Mouse (Mus musculus) embryonic facial prominence, embryonic 13.5 days (tissue): ENCODE results near the gene Prss32. TPM values are rescaled to one million over a fixed set of nuclear protein-coding genes. Genes with fewer than 3 reads are reported as not detected.

Source experiments
- ATAC-seq: fragments of 200-750 bp; cut with Nextera tagmentation; 2 replicates; pipeline ENCODE4 v1.8.0; 2017; ENCODE audit warnings: low read depth; ENCODE audit not compliant: insufficient number of reproducible peaks, insufficient read depth, low FRiP score, low TSS enrichment
- H3K27ac ChIP-seq: fragments of 300-500 bp; sonication (generic); 2 replicates; pipeline ENCODE4 v1.5.1; 2015; ENCODE audit warnings: moderate library complexity, mild to moderate bottlenecking, inconsistent platforms
- H3K27me3 ChIP-seq: fragments of 300-500 bp; sonication (generic); 2 replicates; pipeline ENCODE4 v1.6.1; 2015; ENCODE audit warnings: mild to moderate bottlenecking, inconsistent platforms
- H3K36me3 ChIP-seq: fragments of 300-500 bp; sonication (generic); 2 replicates; pipeline ENCODE4 v1.6.1; 2015; ENCODE audit warnings: mild to moderate bottlenecking, inconsistent platforms
- H3K4me1 ChIP-seq: fragments of 300-500 bp; sonication (generic); 2 replicates; pipeline ENCODE4 v1.6.1; 2015; ENCODE audit warnings: inconsistent platforms
- H3K4me2 ChIP-seq: fragments of 300-500 bp; sonication (generic); 2 replicates; pipeline ENCODE4 v1.6.1; 2015; ENCODE audit warnings: moderate library complexity, mild to moderate bottlenecking, inconsistent platforms
- H3K4me3 ChIP-seq: fragments of 300-500 bp; sonication (generic); 2 replicates; pipeline ENCODE4 v1.5.1; 2015; ENCODE audit warnings: mild to moderate bottlenecking, inconsistent platforms
- H3K9ac ChIP-seq: fragments of 300-500 bp; sonication (generic); 2 replicates; pipeline ENCODE4 v1.6.1; 2015; ENCODE audit warnings: mild to moderate bottlenecking, inconsistent platforms
- H3K9me3 ChIP-seq: fragments of 300-500 bp; sonication (generic); 2 replicates; pipeline ENCODE4 v1.6.1; 2016; ENCODE audit warnings: inconsistent platforms
- WGBS: fragments of 180-500 bp; shearing (Covaris S2); methylation state at CpG from one replicate; pipeline ENCODE4 v1.1.7; 2015; ENCODE audit warnings: mixed read lengths; 5-methylcytosine and 5-hydroxymethylcytosine counted together
- polyA plus RNA-seq: library from polyadenylated mRNA; unstranded; fragments of >200 nt; fragmentation: Nextera tagmentation; extraction: Ambion mirVana; gene quantifications from 2 replicates; pipeline ENCODE4 v1.2.1, GENCODE M21; 2015

The Prss32 gene
- polyA plus RNA-seq, result 0.78 TPM in 1 of 2 replicates, not detected in the other

DNA sequence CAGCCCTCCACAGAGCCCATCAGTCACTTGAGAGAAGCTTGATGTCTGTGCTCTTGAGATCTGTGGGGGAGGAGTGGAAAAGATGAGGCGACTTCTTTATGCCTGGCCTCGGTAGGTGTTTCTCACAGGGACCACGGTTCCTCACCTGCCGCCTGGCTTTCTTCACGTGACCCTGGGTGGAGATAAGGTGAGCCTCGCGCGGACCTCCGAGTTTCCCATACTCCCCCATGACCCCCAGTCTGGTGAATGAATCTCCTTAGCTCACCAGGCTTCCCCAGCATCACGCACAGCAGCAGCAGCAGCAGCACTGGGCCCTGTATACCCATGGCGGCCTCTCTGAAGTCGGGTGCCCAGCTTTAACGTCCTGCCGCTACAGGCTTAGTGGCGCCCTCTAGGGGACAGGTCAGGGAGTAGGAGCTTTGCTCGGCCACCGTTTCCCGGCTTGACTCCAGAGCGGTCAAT, at the start of gene Prss32, which contains the start of gene Prss41:
Prss32 (plus strand) TSS at position 44 of the 462 bp plus-strand sequence.
Prss41 (minus strand) TSS at position 361 of the 462 bp plus-strand sequence.
- no peak within 1 kb of the TSS for H3K27ac ChIP-seq
- H3K9me3 ChIP-seq, result no peaks in the 10 kb centered on the region; the same call in 1 of the 2 replicates
- peak within 1 kb of the TSS; percentile 50 for H3K4me2 ChIP-seq
- H3K27me3 ChIP-seq, result no peaks in the 10 kb centered on the region; the same call in 1 of the 2 replicates
- H3K9ac ChIP-seq, result peak within 1 kb of the TSS; percentile 1; the same call in 1 of the 2 replicates
- H3K4me3 ChIP-seq, result peak within 1 kb of the TSS; percentile 26
- 13% methylated on average over 19 of the region's 19 CpGs for WGBS
- ATAC-seq, result no peak
- no peaks in the 10 kb centered on the region for H3K36me3 ChIP-seq
- no peaks in the 10 kb centered on the region for H3K4me1 ChIP-seq

DNA sequence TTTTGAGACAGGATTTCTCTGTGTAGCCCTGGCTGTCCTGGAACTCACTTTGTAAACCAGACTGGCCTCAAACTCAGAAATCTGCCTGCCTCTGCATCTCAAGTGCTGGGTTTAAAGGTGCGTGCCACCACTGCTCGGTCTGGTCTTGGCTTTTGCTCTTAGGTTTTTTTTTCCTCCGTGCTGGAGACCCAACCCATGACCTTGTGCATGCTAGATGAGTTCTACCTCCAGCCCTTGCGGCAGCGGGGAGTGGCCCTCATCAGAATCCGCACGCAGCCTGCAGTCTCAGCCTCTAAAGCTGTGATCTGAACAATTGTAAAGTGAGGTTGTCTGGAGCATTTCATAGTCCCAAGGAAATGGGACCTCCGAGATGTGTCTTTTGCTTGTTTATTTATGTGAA, 48.3 kb upstream of the Prss32 start:
- Histone ChIP-seq H3K9me3 (no peaks in the 10 kb centered on the region), H3K4me1 (peaks cover 12% of the 10 kb centered on the region), H3K27me3 (no peaks in the 10 kb centered on the region), H3K4me2 (no peak overlapping the region), H3K4me3 (no peak overlapping the region), H3K9ac (no peak overlapping the region), H3K36me3 (no peaks in the 10 kb centered on the region), H3K27ac (no peak overlapping the region)
- 95% methylated on average over 8 of the region's 8 CpGs for WGBS
- ATAC-seq, result no peak

DNA sequence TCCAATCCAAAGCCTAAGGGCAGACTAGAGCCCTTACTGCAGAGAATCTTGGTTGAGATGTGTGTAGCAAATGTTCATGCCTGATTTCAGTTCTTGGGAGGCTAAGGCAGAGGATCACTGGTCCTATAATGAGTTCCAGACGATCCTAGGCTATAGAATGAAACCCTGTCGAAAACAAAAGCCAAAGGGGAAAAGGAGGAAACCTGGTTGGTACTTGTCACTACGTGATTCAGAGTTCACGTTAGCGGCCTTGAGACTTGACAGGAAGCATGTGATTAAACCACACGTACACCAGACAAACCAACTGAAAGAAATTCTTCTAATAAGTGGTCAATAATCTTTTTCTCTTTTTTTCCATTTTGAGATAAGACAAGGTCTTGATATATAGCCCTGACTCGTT, 46.3 kb upstream of the Prss32 start:
- Histone ChIP-seq H3K27me3 (no peaks in the 10 kb centered on the region), H3K4me1 (peaks cover 6% of the 10 kb centered on the region; the same call in 1 of the 2 replicates), H3K9me3 (no peaks in the 10 kb centered on the region), H3K9ac (no peak overlapping the region), H3K4me3 (no peak overlapping the region), H3K4me2 (no peak overlapping the region), H3K27ac (no peak overlapping the region), H3K36me3 (no peaks in the 10 kb centered on the region)
- ATAC-seq, result no peak
- 27% methylated on average over 7 of the region's 7 CpGs for WGBS

DNA sequence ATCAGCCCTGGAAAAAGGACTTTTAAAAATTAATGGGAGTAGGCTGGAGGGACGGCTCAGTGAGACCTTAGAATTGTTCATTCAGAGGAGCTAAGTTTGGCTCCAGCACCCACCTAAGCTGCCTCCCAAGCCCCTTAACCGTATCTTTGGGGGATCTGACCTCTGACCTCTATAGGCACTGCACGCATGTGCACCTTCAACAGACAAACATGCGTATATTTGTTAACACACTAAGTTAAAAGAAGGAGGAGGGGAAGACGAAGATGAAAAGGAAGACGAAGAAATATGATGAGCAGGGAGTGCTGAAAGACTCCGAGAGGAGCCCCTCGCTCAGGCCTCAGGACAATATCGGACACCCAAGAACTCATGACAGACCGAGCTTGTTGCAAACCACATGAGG, 42.0 kb upstream of the Prss32 start:
- no peak overlapping the region for H3K4me3 ChIP-seq
- no peaks in the 10 kb centered on the region for H3K36me3 ChIP-seq
- no peak overlapping the region for H3K4me2 ChIP-seq
- H3K9ac ChIP-seq, result no peak overlapping the region
- 90% methylated on average over 10 of the region's 10 CpGs for WGBS
- H3K27ac ChIP-seq, result no peak overlapping the region
- no peaks in the 10 kb centered on the region for H3K9me3 ChIP-seq
- ATAC-seq, result no peak
- peaks cover 28% of the 10 kb centered on the region for H3K4me1 ChIP-seq
- H3K27me3 ChIP-seq, result no peaks in the 10 kb centered on the region

DNA sequence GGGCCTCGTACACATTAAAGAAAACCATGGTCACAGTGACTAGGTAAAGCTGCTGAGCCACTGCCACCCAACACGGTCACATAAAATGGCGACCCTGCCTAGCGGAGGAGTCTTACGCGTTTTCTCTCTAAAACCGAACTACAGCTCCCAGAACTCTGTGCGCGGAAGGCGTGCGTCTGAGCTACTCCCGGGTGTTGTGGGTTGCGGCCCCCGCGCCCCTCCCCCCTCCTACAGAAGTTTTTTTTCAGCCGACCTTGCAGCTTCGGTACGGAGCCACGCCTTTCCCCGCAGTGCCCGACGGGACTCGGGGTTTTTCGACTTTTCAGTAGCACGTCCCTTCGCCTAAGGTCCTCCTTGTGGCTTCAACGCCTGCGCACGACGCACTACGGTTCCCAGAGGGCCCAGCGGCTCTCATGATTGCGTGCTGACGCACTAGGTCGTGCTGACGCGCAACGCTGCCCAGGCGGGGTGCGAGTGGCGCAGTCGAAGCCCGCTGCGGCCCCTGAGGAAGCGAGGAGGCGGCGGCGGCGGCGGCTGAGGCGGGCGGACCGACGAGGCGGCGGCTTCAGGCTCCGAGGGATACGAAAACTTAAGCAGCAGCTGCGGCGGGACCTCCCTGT, 40.8 kb upstream of the Prss32 start:
- ATAC-seq, result peak; percentile 98
- Histone ChIP-seq H3K4me2 (peak overlapping the region; percentile 84), H3K27me3 (no peaks in the 10 kb centered on the region), H3K9me3 (no peaks in the 10 kb centered on the region), H3K36me3 (peaks cover 10% of the 10 kb centered on the region), H3K4me1 (peaks cover 33% of the 10 kb centered on the region), H3K4me3 (peak overlapping the region; percentile 100), H3K9ac (peak overlapping the region; percentile 99), H3K27ac (peak overlapping the region; percentile 97)
- under 1% methylated on average over 60 of the region's 60 CpGs for WGBS

DNA sequence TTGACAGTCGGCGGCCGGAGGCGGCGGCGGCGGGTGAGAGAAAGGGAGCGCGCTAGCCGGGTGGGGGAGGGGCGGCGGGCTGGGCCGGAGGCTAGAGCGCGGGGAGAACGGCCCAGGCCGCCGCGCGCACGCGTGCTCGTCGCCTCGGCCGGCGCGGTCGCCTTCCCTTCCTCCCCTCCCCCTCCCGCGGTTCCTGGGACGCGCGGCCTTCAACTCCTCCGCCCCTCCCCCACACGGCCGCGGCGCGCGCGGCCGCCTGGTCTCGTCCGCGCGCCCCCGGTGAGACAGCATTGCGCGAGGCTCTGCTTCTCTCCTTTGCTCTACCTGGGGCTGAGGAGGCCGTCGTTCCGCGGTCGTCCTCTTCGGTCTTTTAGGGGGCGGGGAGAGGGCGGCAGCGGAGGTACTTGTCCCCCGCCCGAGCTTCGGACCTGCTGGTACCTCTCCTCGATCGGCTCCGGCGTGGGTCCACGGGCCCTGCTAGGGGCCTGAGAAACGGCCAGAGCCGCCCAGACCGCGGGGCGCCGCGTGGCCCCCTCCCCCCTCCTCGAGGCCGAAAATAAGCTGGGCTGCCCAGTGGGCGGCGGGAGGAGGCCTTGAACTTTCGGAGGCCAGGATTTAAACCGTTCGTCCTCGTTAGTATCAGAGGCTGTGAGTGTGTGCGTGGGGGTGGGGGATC, 40.2 kb upstream of the Prss32 start:
- Histone ChIP-seq H3K9me3 (no peaks in the 10 kb centered on the region), H3K9ac (peak overlapping the region; percentile 99), H3K36me3 (peaks cover 17% of the 10 kb centered on the region), H3K27ac (peak overlapping the region; percentile 97), H3K4me2 (peak overlapping the region; percentile 84), H3K4me3 (peak overlapping the region; percentile 100), H3K4me1 (peaks cover 33% of the 10 kb centered on the region), H3K27me3 (no peaks in the 10 kb centered on the region)
- WGBS, result under 1% methylated on average over 57 of the region's 83 CpGs
- ATAC-seq, result peak; percentile 62; the same call in 1 of the 2 replicates

DNA sequence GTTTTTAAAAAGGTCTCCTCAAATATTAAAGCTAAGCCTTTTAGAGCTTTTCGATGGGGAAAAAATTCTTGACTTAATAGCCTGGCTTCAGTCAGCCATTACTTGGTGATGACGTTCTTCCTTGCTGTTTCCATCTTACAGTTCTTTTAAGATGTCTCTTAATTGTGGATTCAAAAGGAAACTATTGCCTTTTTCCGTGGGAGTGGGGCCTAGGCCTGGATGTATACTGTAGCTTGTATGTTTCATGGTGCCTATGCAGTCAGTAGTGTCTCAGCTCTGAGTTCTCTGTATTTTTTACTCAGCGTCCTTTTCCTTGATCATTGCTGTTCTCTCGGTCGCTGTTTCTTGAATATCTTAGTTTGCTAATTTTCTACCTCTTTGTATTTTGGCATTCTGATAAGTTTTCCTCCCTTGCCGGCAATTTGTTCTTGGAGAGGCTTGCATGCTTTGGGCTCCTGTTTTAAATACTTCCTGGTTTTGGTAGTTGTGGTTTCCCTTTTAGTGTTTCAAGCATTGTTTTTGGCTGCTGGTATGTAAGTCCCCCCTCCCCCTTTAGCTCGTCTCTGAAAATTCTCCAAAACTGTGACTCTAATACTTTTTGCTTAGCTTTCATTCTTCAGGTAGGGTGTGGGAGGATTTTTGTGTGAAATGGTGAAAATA, 39.1 kb upstream of the Prss32 start:
- Histone ChIP-seq H3K27ac (no peak overlapping the region), H3K4me1 (peaks cover 33% of the 10 kb centered on the region), H3K36me3 (peaks cover 27% of the 10 kb centered on the region), H3K9ac (peak overlapping the region; percentile 99), H3K4me2 (peak overlapping the region; percentile 84), H3K27me3 (no peaks in the 10 kb centered on the region), H3K9me3 (no peaks in the 10 kb centered on the region), H3K4me3 (peak overlapping the region; percentile 100)
- WGBS, result under 1% methylated on average over 8 of the region's 8 CpGs
- ATAC-seq, result no peak

DNA sequence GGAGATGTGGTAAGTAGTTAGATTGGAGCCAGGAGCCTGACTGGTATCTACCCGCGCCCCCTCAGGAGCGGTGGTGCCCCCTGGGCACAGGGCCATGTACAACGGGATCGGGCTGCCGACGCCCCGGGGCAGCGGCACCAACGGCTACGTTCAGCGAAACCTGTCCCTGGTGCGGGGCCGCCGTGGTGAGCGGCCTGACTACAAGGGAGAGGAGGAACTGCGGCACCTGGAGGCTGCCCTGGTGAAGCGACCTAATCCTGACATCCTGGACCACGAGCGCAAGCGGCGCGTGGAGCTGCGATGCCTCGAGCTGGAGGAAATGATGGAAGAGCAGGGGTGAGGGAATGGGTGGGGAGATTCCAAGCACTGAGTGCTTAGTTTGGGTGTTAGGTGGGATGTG, 36.8 kb upstream of the Prss32 start:
- Histone ChIP-seq H3K36me3 (peaks cover 50% of the 10 kb centered on the region), H3K4me3 (peak overlapping the region; percentile 20), H3K9me3 (no peaks in the 10 kb centered on the region), H3K4me1 (peaks cover 33% of the 10 kb centered on the region), H3K4me2 (peak overlapping the region; percentile 84), H3K27ac (0 out of 2 replicates have a peak overlapping the region, but pooled peaks have one; percentile 3), H3K9ac (peak overlapping the region; percentile 56), H3K27me3 (no peaks in the 10 kb centered on the region)
- ATAC-seq, result no peak
- 61% methylated on average over 25 of the region's 25 CpGs for WGBS

DNA sequence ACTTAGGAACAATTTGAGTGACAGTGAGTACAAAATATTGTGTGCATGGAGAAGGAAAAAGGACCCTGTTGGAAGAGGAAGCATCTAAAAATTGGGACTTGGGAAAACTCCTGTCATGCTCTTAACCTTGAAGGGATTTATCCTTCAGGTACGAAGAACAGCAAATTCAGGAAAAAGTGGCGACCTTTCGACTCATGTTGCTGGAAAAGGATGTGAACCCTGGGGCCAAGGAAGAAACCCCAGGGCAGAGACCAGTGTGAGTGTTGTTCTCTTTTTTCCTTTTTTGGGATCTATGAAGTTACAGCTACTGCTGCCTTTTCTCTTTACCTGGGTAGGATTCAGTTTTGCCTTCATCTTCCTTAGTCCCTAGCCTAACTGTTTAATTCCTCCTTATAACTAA, 35.7 kb upstream of the Prss32 start:
- ATAC-seq, result no peak
- WGBS, result 93% methylated on average over 3 of the region's 3 CpGs

DNA sequence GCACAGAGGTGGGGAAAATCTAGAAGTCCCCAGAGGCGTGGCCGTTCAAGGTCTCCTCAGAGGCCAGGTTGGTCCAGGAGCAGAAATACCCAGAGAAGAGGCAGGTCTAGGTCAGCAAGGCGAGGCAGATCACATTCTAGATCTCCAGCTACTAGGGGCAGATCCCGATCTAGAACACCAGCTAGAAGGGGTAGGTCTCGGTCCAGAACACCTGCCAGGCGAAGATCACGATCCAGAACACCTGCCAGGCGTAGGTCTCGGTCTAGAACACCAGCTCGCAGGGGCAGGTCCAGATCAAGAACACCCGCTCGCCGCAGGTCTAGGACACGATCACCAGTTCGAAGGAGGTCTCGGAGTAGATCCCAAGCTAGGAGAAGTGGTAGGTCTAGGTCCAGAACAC, 28.0 kb upstream of the Prss32 start:
- ATAC-seq, result no peak
- Histone ChIP-seq H3K27ac (no peak overlapping the region), H3K9me3 (peaks cover 32% of the 10 kb centered on the region), H3K4me3 (no peak overlapping the region), H3K4me1 (no peaks in the 10 kb centered on the region), H3K9ac (no peak overlapping the region), H3K27me3 (no peaks in the 10 kb centered on the region), H3K36me3 (peaks cover 96% of the 10 kb centered on the region), H3K4me2 (no peak overlapping the region)
- 96% methylated on average over 16 of the region's 16 CpGs for WGBS

More for the DNA sequence above, 35.7 kb upstream of the Prss32 start:
- Histone ChIP-seq H3K27me3 (no peaks in the 10 kb centered on the region), H3K4me2 (no peak overlapping the region), H3K36me3 (peaks cover 60% of the 10 kb centered on the region), H3K27ac (no peak overlapping the region), H3K9me3 (no peaks in the 10 kb centered on the region), H3K4me3 (no peak overlapping the region), H3K4me1 (peaks cover 30% of the 10 kb centered on the region), H3K9ac (no peak overlapping the region)

DNA sequence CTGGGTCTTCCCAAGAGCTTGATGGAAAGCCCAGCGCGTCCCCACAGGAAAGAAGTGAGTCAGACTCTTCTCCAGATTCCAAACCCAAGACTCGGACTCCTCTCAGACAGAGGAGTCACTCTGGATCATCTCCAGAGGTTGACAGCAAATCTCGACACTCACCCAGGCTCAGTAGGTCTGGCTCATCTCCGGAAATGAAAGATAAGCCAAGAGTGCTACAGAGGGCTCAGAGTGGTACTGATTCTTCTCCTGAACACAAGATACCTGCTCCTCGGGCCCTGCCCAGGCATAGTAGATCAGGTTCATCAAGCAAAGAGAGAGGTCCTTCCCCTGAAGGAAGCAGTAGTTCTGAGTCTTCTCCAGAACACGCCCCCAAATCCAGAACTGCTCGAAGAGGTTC, 25.1 kb upstream of the Prss32 start:
- Histone ChIP-seq H3K4me1 (no peaks in the 10 kb centered on the region), H3K9ac (no peak overlapping the region), H3K9me3 (peaks cover 32% of the 10 kb centered on the region), H3K27me3 (no peaks in the 10 kb centered on the region), H3K4me2 (no peak overlapping the region), H3K4me3 (no peak overlapping the region), H3K36me3 (peaks cover 99% of the 10 kb centered on the region), H3K27ac (no peak overlapping the region)
- no peak for ATAC-seq
- 97% methylated on average over 8 of the region's 8 CpGs for WGBS
